Mouse (Mus musculus) limb, embryonic 14.5 days (tissue): Measurements from ENCODE around the gene Mob2. TPM values are rescaled to one million over a fixed set of nuclear protein-coding genes. Genes with fewer than 3 reads are reported as not detected.
A peak's percentile ranks its signal among the peaks of the same experiment; 100 is the strongest.

Source experiments
- ATAC-seq: fragments of 200-750 bp; cut with Nextera tagmentation; 2 replicates; pipeline ENCODE4 v1.8.0; 2017; ENCODE audit warnings: low read depth, moderate number of reproducible peaks, moderate TSS enrichment; ENCODE audit not compliant: low FRiP score
- DNase-seq: peaks from one replicate; pipeline ENCODE4 v3.0.0-alpha.2; 2015; ENCODE audit warnings: low spot score
- H3K27ac ChIP-seq: fragments of 300-500 bp; sonication (generic); replicated peaks from 2 replicates; pipeline ENCODE4 v1.5.1; 2014; ENCODE audit warnings: low read depth, mild to moderate bottlenecking, low read length, moderate library complexity, mixed read lengths
- H3K27me3 ChIP-seq: fragments of 300-500 bp; sonication (generic); 2 replicates; pipeline ENCODE4 v1.6.1; 2014; ENCODE audit warnings: low read length, mixed read lengths; ENCODE audit not compliant: control insufficient read depth, insufficient read depth
- H3K36me3 ChIP-seq: fragments of 300-500 bp; sonication (generic); 2 replicates; pipeline ENCODE4 v1.6.1; 2014; ENCODE audit warnings: mild to moderate bottlenecking, low read length, moderate library complexity, mixed read lengths; ENCODE audit not compliant: control insufficient read depth, insufficient read depth
- H3K4me1 ChIP-seq: fragments of 300-500 bp; sonication (generic); 2 replicates; pipeline ENCODE4 v1.6.1; 2014; ENCODE audit warnings: antibody characterized with exemption, low read length, mixed read lengths; ENCODE audit not compliant: control insufficient read depth, insufficient read depth
- H3K4me2 ChIP-seq: fragments of 300-500 bp; sonication (generic); replicated peaks from 2 replicates; pipeline ENCODE4 v1.6.1; 2014; ENCODE audit warnings: low read depth, mild to moderate bottlenecking, low read length, moderate library complexity; ENCODE audit not compliant: severe bottlenecking
- H3K4me3 ChIP-seq: fragments of 300-500 bp; sonication (generic); replicated peaks from 2 replicates; pipeline ENCODE4 v1.5.1; 2014; ENCODE audit warnings: low read length
- H3K9ac ChIP-seq: fragments of 300-500 bp; sonication (generic); 2 replicates; pipeline ENCODE4 v1.6.1; 2014; ENCODE audit warnings: mild to moderate bottlenecking, low read depth, low read length, moderate library complexity; ENCODE audit not compliant: severe bottlenecking
- H3K9me3 ChIP-seq: fragments of 300-500 bp; sonication (generic); 2 replicates; pipeline ENCODE4 v1.6.1; 2016; ENCODE audit warnings: low read length; ENCODE audit not compliant: control insufficient read depth
- POLR2A ChIP-seq: fragments of 200-500 bp; IDR thresholded peaks from 2 replicates; pipeline ENCODE4 v1.8.0; 2012; ENCODE audit warnings: inconsistent platforms, mild to moderate bottlenecking, moderate library complexity, borderline replicate concordance; ENCODE audit not compliant: insufficient read depth, insufficient read length; ENCODE audit errors: extremely low read depth
- WGBS: fragments of 180-500 bp; shearing (Covaris S2); extraction: QIAGEN DNeasy Blood & Tissue Kit; methylation state at CpG from one replicate; pipeline ENCODE4 v1.1.7; 2014; 5-methylcytosine and 5-hydroxymethylcytosine counted together
- polyA plus RNA-seq, 2 experiments: library from polyadenylated mRNA; depleted of rRNA in 1 of 2; stranded (reverse) in 1 of 2; unstranded in 1 of 2; fragments of >200 nt; fragmentation: Nextera tagmentation in 1 of 2; extraction: Ambion mirVana in 1 of 2; gene quantifications; 2 replicates each; pipeline versions ENCODE4 v1.2.1 to v1.2.3; 2012 to 2014

The Mob2 gene
- polyA plus RNA-seq (2012; rRNA removed) (55.2 and 56.2 TPM in 2 replicates), polyA plus RNA-seq (2014; fragmentation: Nextera tagmentation; extraction: Ambion mirVana) (73.6 and 76.9 TPM in 2 replicates)

DNA sequence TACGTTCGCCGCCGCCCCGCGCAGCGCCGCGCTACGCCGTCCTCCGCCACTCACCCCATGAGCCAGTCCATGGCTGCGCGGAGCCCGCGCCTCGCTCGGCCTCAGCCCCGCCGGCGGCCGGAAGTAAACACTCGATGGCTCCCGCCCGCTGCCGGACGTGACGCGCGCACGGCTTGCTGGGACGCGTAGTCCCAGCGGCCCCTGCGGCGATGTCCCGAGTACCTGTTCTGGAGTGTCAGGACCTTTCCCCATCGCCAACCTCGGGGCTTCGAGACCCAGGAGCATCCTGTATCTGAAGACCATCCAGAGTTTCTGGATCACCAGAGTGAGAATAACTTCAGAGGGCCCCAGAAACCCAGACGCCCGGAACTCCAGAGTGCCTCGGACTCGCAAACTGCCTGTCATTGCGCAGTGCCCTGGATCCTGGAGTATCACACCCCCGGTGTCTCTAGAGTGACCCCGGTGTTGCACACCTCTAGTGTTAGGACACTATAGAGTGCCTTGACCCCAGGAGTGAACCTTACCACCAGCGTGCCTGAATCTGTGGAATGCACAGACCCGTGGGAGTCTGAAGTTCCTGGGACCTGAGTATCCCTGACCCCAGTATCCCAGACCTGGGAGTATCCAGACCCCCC is at the start of gene Mob2:
Gene Mob2, minus strand, starts transcription at position 135 of the 635 bp plus-strand sequence.
- Histone ChIP-seq H3K9ac (peak within 1 kb of the TSS; percentile 93), H3K27me3 (no peaks in the 10 kb centered on the region), H3K9me3 (no peaks in the 10 kb centered on the region), H3K4me3 (peak within 1 kb of the TSS; percentile 94), H3K4me1 (peaks cover 15% of the 10 kb centered on the region), H3K36me3 (no peaks in the 10 kb centered on the region), H3K4me2 (peak within 1 kb of the TSS; percentile 90), H3K27ac (peak within 1 kb of the TSS; percentile 77)
- DNase-seq (peak; percentile 86), ATAC-seq (peak; percentile 94)
- WGBS, result under 1% methylated on average over 48 of the region's 49 CpGs
- peak; percentile 82; the same call in 1 of the 2 replicates for TF ChIP-seq POLR2A

DNA sequence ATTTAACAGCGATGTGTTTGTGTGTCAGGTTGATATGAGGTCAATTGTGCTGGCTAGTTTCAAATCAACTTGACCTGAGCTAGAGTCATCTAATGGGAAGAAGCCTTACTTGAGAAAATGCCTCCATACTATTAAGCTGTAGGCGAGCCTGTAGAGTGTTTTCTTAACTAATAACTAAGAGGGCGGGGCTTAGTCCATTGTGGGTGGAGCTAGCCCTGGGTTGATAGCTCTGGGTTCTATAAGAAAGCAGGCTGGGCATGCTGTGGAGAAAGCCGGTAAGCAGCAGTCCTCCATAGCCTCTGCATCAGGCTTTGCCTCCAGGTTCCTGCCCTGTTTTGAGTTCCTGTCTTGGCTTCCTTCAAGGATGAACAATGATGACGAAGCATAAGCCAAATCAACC is 43.9 kb upstream of the Mob2 start:
- Histone ChIP-seq H3K4me2 (no peak overlapping the region), H3K27ac (no peak overlapping the region), H3K4me3 (no peak overlapping the region), H3K36me3 (no peaks in the 10 kb centered on the region), H3K4me1 (no peaks in the 10 kb centered on the region), H3K9me3 (no peaks in the 10 kb centered on the region), H3K27me3 (no peaks in the 10 kb centered on the region), H3K9ac (no peak overlapping the region)
- no peak for TF ChIP-seq POLR2A
- WGBS, result 59% methylated on average over 5 of the region's 5 CpGs
- DNase-seq (no peak), ATAC-seq (no peak)

DNA sequence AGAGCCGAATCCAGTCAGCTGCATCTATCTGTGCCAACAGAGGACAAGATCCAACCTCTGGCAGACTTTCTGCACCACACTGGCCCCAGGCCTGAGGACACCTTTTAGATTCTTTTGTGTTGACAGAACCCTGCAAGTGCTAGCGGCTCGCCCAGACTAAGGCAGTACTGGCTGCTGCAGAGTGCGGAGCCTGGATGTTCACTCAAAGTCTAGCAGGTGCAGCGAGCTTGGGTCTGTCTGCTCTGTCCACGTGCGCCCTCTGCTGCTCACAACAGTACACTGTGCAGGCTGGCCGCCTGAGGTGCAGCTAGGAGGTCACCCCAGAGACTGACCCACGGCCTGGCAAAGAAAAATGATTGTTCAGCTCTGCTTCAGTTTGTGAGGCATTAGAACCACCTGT is 36.9 kb upstream of the Mob2 start:
- H3K4me1 ChIP-seq, result 0 out of 2 replicates have a peak, but pooled peaks cover 12% of the 10 kb centered on the region
- 12% methylated on average over 9 of the region's 9 CpGs for WGBS
- H3K27me3 ChIP-seq, result peaks cover 46% of the 10 kb centered on the region
- peak; percentile 72 for DNase-seq
- peak; percentile 31; the same call in 1 of the 2 replicates for ATAC-seq
- H3K36me3 ChIP-seq, result no peaks in the 10 kb centered on the region
- no peak overlapping the region for H3K4me2 ChIP-seq
- H3K9ac ChIP-seq, result no peak overlapping the region
- H3K9me3 ChIP-seq, result no peaks in the 10 kb centered on the region
- H3K4me3 ChIP-seq, result no peak overlapping the region
- H3K27ac ChIP-seq, result no peak overlapping the region
- no peak for TF ChIP-seq POLR2A

DNA sequence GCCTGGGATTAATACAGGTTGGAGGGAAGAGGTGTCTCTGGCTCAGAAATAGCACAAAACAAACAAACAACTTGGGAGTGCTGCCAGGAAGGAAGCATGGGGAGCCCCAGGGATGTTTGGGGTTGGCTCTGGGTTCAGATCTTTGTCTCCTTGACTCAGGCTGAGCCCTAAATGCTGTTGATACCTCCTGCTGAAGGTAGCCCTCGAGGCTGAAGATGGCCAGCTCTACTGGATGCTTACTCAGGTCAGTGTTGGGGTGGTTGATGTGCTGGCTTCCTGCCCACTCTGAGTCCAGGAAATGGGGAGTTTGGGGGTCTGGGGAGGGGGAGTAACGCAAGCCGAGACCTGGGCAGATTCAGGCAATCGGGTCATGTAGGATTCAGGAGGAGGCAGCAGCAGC is 35.8 kb upstream of the Mob2 start:
- ATAC-seq (no peak), DNase-seq (no peak)
- H3K27me3 ChIP-seq, result peaks cover 46% of the 10 kb centered on the region
- TF ChIP-seq POLR2A, result no peak
- no peak overlapping the region for H3K4me2 ChIP-seq
- H3K4me3 ChIP-seq, result no peak overlapping the region
- H3K36me3 ChIP-seq, result no peaks in the 10 kb centered on the region
- 75% methylated on average over 4 of the region's 4 CpGs for WGBS
- H3K9ac ChIP-seq, result no peak overlapping the region
- no peak overlapping the region for H3K27ac ChIP-seq
- H3K4me1 ChIP-seq, result 0 out of 2 replicates have a peak, but pooled peaks cover 12% of the 10 kb centered on the region
- no peaks in the 10 kb centered on the region for H3K9me3 ChIP-seq

DNA sequence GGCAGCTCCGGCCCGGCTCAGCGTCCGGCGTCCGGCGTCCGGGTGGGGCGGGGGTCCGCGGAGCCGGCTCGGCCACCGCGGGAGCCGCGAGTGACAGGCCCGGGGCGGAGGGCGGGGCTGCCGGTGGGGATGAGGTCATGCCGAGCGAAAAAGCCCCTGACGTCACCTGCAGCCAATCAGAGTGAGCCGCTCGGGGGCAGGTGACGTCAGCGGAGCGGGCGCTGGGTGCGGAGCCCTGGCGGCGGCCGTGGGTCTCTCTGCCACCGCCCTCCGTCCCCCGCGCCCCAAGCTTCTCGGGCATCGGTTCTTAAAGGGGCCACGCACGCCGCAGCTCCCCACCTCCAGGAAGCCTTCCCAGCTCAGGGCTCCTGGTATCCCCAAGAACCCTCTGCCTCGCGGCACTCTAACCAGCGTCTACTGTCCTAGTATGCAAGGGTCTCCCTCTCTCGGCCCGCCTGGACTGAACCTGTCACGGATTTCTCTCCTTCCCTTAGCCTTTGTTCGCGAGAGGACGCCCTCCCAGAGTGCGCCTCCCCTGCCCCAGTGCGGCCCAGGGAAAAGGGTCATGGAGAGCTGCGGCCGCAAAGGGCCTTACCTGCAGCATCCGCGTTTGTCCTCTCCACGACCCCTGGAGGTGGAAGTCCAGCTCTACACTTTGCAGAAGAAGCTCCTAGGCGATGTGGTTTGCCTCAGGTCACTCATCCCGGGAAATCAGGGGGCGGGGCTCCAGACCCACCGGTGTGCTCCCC is 34.5 kb upstream of the Mob2 start, which contains the start of gene Dusp8:
Gene Dusp8, minus strand, starts transcription at position 661 of the 749 bp plus-strand sequence.
- peak within 1 kb of the TSS; percentile 66 for H3K4me3 ChIP-seq
- H3K9ac ChIP-seq, result peak within 1 kb of the TSS; percentile 68
- peak; percentile 92 for ATAC-seq
- peaks cover 46% of the 10 kb centered on the region for H3K27me3 ChIP-seq
- H3K36me3 ChIP-seq, result no peaks in the 10 kb centered on the region
- H3K9me3 ChIP-seq, result no peaks in the 10 kb centered on the region
- H3K4me1 ChIP-seq, result 0 out of 2 replicates have a peak, but pooled peaks cover 12% of the 10 kb centered on the region
- no peak for TF ChIP-seq POLR2A
- no peak within 1 kb of the TSS for H3K27ac ChIP-seq
- DNase-seq, result peak; percentile 78
- peak within 1 kb of the TSS; percentile 91 for H3K4me2 ChIP-seq
- under 1% methylated on average over 39 of the region's 63 CpGs for WGBS
